Mouse (Mus musculus): ENCODE measurements around the gene Trpc5os. TPM values are rescaled to one million over a fixed set of nuclear protein-coding genes. Genes with fewer than 3 reads are reported as not detected.

Trpc5os gene
- polyA plus RNA-seq (2012; rRNA removed) (0.01 TPM in 2 replicates), polyA plus RNA-seq (2014; fragmentation: Nextera tagmentation; extraction: Ambion mirVana) (not detected in 2 replicates)

DNA sequence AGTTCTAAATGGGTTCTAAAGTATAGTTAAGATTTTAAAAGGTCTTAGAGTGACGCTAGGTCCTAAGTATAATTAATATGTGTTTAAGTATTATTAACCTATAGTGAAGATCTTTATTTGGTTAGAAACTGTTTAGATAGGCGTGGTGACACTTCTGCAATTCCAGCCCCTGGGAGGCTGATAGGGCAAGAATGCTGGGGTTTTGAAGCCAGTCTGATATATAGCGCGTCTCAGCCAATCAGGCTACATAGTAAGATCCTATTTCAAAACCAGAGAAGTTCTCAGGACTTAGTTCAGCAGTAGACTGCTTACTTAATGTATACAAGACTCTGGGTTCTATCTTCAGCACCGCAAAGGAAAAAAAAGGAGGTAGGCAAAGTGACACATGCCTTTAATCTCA, at the start of gene Trpc5os:
Gene Trpc5os, plus strand, starts transcription at position 301 of the 400 bp plus-strand sequence.
- H3K9me3 ChIP-seq (ENCODE audit: control insufficient read depth, low read length): no peaks in the 10 kb centered on the region
- ATAC-seq (ENCODE audit: insufficient read depth) (no peak), DNase-seq (ENCODE audit: low read depth in 3 of 3, low spot score in 3 of 3) (no peak)
- WGBS (ENCODE audit: insufficient replicate concordance): 68% methylated on average over 5 of the region's 5 CpGs
- H3K4me1 ChIP-seq (replicated peaks; ENCODE audit: control insufficient read depth in 2 of 2, insufficient read depth in 2 of 2, low read length in 1 of 2): no peaks in the 10 kb centered on the region
- no peak within 1 kb of the TSS for H3K4me3 ChIP-seq (ENCODE audit: insufficient read depth in 1 of 2, low read depth in 2 of 2, low read length in 2 of 2)
- H3K27me3 ChIP-seq (ENCODE audit: control insufficient read depth, insufficient read depth, low read length): no peaks in the 10 kb centered on the region
- no peak within 1 kb of the TSS for H3K27ac ChIP-seq
- TF ChIP-seq CTCF (IDR thresholded peaks at IDR 0.05; ENCODE audit: low read depth): no peak
- TF ChIP-seq EP300 (IDR thresholded peaks at IDR 0.05; ENCODE audit: low read depth): no peak
- no peaks in the 10 kb centered on the region for H3K36me3 ChIP-seq (replicated peaks; ENCODE audit: control insufficient read depth, insufficient read depth, low read depth)
- no peak within 1 kb of the TSS for H3K9ac ChIP-seq (replicated peaks)
- H3K4me2 ChIP-seq (ENCODE audit: low read depth): no peak within 1 kb of the TSS

DNA sequence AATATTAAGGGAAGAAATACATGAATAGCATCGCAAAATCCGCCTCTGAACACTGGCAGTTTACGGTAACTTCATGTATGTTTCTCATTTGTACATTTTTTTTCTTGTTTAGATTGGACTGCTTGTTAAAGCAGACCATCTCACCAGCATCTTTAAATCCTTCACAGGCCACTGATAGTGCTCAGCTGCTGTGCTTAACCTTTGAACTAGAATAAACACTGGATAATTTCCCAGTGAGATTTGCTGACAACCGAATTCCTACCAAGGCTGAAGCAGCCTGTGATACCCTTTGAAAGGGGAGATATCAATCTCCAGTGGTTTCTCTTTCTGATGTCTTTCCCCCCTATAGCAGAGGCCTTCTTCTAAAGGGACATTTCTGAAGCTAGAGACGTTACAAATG, 48.3 kb upstream of the Trpc5os start:
- TF ChIP-seq EP300 (IDR thresholded peaks at IDR 0.05; ENCODE audit: low read depth) (no peak), CTCF (IDR thresholded peaks at IDR 0.05; ENCODE audit: low read depth) (no peak)
- H3K9me3 ChIP-seq (ENCODE audit: control insufficient read depth, low read length): no peaks in the 10 kb centered on the region
- H3K27ac ChIP-seq: no peak overlapping the region
- H3K4me3 ChIP-seq (ENCODE audit: insufficient read depth in 1 of 2, low read depth in 2 of 2, low read length in 2 of 2): no peak overlapping the region
- no peak overlapping the region for H3K4me2 ChIP-seq (ENCODE audit: low read depth)
- no peaks in the 10 kb centered on the region for H3K36me3 ChIP-seq (replicated peaks; ENCODE audit: control insufficient read depth, insufficient read depth, low read depth)
- H3K4me1 ChIP-seq (replicated peaks; ENCODE audit: control insufficient read depth in 2 of 2, insufficient read depth in 2 of 2, low read length in 1 of 2): no peaks in the 10 kb centered on the region
- H3K9ac ChIP-seq (replicated peaks): no peak overlapping the region
- WGBS (ENCODE audit: insufficient replicate concordance): 50% methylated on average over 5 of the region's 5 CpGs
- H3K27me3 ChIP-seq (ENCODE audit: control insufficient read depth, insufficient read depth, low read length): no peaks in the 10 kb centered on the region
- DNase-seq (ENCODE audit: low read depth in 3 of 3, low spot score in 3 of 3) (no peak), ATAC-seq (ENCODE audit: insufficient read depth) (no peak)

DNA sequence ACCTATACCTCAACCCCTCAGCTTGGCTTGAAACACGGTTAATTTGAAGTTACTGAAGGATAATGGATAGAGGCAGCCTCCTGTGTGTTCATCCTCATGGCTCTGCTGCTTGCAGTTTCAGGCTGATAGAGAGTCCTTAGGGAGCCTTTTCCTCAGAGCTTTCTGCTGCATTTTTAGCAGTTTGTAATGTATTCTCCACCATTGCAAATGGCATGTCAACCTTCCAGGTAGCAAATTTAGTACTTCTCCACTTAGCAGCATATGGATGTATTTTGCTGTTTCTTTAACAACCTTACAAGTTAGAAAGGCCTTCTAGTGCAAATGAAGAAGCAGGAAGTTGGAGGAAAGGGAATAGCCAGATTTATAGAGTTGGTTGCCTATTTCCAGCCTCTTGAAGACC, 36.1 kb upstream of the Trpc5os start:
- no peak for ATAC-seq (ENCODE audit: insufficient read depth)
- 42% methylated on average over 1 of the region's 1 CpGs for WGBS (ENCODE audit: insufficient replicate concordance)
- Histone ChIP-seq H3K36me3 (replicated peaks; ENCODE audit: control insufficient read depth, insufficient read depth, low read depth) (no peaks in the 10 kb centered on the region), H3K27me3 (ENCODE audit: control insufficient read depth, insufficient read depth, low read length) (no peaks in the 10 kb centered on the region), H3K4me1 (replicated peaks; ENCODE audit: control insufficient read depth in 2 of 2, insufficient read depth in 2 of 2, low read length in 1 of 2) (no peaks in the 10 kb centered on the region), H3K9me3 (ENCODE audit: control insufficient read depth, low read length) (no peaks in the 10 kb centered on the region), H3K9ac (replicated peaks) (no peak overlapping the region), H3K4me2 (ENCODE audit: low read depth) (no peak overlapping the region), H3K27ac (no peak overlapping the region), H3K4me3 (ENCODE audit: insufficient read depth in 1 of 2, low read depth in 2 of 2, low read length in 2 of 2) (no peak overlapping the region)
- TF ChIP-seq EP300 (IDR thresholded peaks at IDR 0.05; ENCODE audit: low read depth) (no peak), CTCF (IDR thresholded peaks at IDR 0.05; ENCODE audit: low read depth) (no peak)
- no peak for DNase-seq (ENCODE audit: low read depth in 3 of 3, low spot score in 3 of 3)

DNA sequence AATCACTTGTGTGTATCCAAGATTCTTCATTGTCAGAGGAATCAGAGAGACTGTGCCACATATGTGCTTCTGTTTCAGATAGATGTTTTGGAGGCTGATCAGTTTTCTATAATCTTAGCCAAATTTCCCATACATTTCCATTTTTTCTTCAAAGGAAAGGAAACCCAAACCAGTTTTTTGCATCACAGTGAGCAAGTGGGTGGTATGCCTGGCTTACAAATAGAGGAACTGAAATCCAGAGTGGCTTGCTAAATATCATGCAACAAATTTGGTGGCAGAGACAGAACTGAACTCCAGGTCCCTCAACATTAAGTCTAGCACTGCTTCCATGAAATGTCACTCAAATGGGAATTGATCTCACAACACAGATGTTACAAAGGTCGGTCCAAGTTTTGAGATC, 35.3 kb upstream of the Trpc5os start:
- TF ChIP-seq EP300 (IDR thresholded peaks at IDR 0.05; ENCODE audit: low read depth) (no peak), CTCF (IDR thresholded peaks at IDR 0.05; ENCODE audit: low read depth) (no peak)
- Histone ChIP-seq H3K4me3 (ENCODE audit: insufficient read depth in 1 of 2, low read depth in 2 of 2, low read length in 2 of 2) (no peak overlapping the region), H3K4me2 (ENCODE audit: low read depth) (no peak overlapping the region), H3K9ac (replicated peaks) (no peak overlapping the region), H3K27ac (no peak overlapping the region), H3K27me3 (ENCODE audit: control insufficient read depth, insufficient read depth, low read length) (no peaks in the 10 kb centered on the region), H3K36me3 (replicated peaks; ENCODE audit: control insufficient read depth, insufficient read depth, low read depth) (no peaks in the 10 kb centered on the region), H3K9me3 (ENCODE audit: control insufficient read depth, low read length) (no peaks in the 10 kb centered on the region), H3K4me1 (replicated peaks; ENCODE audit: control insufficient read depth in 2 of 2, insufficient read depth in 2 of 2, low read length in 1 of 2) (no peaks in the 10 kb centered on the region)
- WGBS (ENCODE audit: insufficient replicate concordance): 70% methylated on average over 1 of the region's 1 CpGs
- no peak for ATAC-seq (ENCODE audit: insufficient read depth)
- no peak for DNase-seq (ENCODE audit: low read depth in 3 of 3, low spot score in 3 of 3)

DNA sequence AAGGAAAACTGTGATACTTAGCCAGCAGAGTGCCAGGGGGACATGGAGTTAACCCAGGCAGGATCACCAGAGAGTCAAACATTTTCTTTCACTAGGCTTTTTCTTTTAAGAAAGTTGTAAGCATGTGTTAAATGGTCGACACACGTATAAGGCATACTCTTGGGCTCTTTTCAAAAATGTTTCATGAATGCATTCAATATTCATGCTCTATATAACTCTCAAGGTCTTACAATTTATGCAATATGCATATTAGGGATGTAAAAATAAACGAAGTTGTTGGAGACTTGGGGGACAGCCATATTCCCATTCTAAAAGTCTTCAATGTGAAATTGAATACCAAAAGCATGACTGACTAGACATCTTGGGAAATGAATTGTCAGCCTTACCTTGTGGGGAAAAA, 32.5 kb upstream of the Trpc5os start:
- no peaks in the 10 kb centered on the region for H3K4me1 ChIP-seq (replicated peaks; ENCODE audit: control insufficient read depth in 2 of 2, insufficient read depth in 2 of 2, low read length in 1 of 2)
- no peaks in the 10 kb centered on the region for H3K9me3 ChIP-seq (ENCODE audit: control insufficient read depth, low read length)
- H3K36me3 ChIP-seq (replicated peaks; ENCODE audit: control insufficient read depth, insufficient read depth, low read depth): no peaks in the 10 kb centered on the region
- ATAC-seq (ENCODE audit: insufficient read depth): no peak
- 63% methylated on average over 3 of the region's 3 CpGs for WGBS (ENCODE audit: insufficient replicate concordance)
- no peak overlapping the region for H3K4me3 ChIP-seq (ENCODE audit: insufficient read depth in 1 of 2, low read depth in 2 of 2, low read length in 2 of 2)
- H3K27me3 ChIP-seq (ENCODE audit: control insufficient read depth, insufficient read depth, low read length): no peaks in the 10 kb centered on the region
- H3K9ac ChIP-seq (replicated peaks): no peak overlapping the region
- H3K4me2 ChIP-seq (ENCODE audit: low read depth): no peak overlapping the region
- DNase-seq (ENCODE audit: low read depth in 3 of 3, low spot score in 3 of 3): no peak
- TF ChIP-seq CTCF (IDR thresholded peaks at IDR 0.05; ENCODE audit: low read depth) (no peak), EP300 (IDR thresholded peaks at IDR 0.05; ENCODE audit: low read depth) (no peak)
- H3K27ac ChIP-seq: no peak overlapping the region

Measured in liver, embryonic 14.5 days (tissue).